ENCODE assay signal across 9 mouse cellular contexts in the genomic region with DNA sequence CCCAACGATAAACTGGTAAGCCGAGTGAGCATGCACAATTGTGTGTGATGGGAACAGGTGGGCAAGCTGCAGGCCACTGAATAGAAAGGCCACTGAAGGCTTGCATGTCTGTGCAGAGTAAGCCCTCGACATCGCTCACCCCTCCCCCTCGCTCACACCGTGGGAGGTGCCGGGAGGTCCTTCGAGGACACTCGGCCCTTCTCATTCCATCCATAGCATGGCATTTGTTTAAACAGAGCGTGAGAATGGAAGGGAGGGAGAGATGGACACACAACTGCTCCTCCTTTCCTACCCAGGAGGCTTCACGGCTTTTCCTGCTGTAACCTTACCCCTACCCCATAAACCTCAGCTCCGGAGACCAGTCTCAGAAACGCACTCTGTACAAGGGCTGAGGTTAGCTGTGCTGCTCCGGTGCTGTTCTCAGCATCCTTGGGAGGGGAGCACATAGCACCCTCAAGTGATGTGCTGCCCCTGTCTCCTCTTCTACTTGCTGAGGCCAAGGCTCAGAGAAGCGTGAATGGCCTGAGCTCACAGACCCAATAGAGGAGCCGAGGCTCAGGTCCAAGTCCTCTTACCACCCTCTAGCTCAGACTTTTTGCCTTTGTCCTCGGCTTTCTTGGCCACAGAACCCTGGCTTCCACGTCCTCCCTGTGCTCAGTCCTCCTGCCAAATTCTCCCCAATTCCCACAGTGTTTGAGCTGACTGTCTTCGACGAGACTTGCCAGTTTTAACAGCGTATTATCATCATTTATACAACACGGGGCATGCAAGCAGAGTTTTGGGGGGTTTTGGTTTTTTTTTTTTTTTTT. TPM values are rescaled to one million over a fixed set of nuclear protein-coding genes. Genes with fewer than 3 reads are reported as not detected.
DNase-seq lines count a peak whose midpoint lies in the region; ATAC-seq and TF ChIP-seq lines count a peak whose summit lies in the region.
"Had no signal": no experiment of that assay in that cellular context is flagged by ENCODE, and none has a peak within 500 bp of the region (broad histone marks: within the 10 kb centered on the region; RNA-seq: fewer than 3 reads in every experiment).

No protein-coding gene starts in this region.

- peaks cover 10% of the 10 kb centered on the region for H3K4me1 ChIP-seq in kidney, embryonic 15.5 days

- peak overlapping the region; percentile 43 for H3K4me2 ChIP-seq in kidney, embryonic 15.5 days
- H3K4me2 ChIP-seq in myocyte (ENCODE audit: low read depth) = no peak overlapping the region

- H3K27ac ChIP-seq in kidney, embryonic 15.5 days = 0 out of 2 replicates have a peak overlapping the region, but pooled peaks have one; percentile 11

- ATAC-seq in kidney, embryonic 15.5 days (replicated peaks; ENCODE audit: low FRiP score) = peak; percentile 84

- no peaks in the 10 kb centered on the region for H3K9me3 ChIP-seq in kidney, embryonic 15.5 days (replicated peaks)

- 41% methylated on average over 22 of the region's 22 CpGs for WGBS in kidney, embryonic 15.5 days

- no peaks in the 10 kb centered on the region for H3K27me3 ChIP-seq in kidney, embryonic 15.5 days
- no peaks in the 10 kb centered on the region for H3K27me3 ChIP-seq in myocyte (ENCODE audit: control insufficient read depth, insufficient read depth, insufficient read length)

- peak overlapping the region; percentile 19 for H3K4me3 ChIP-seq in kidney, embryonic 15.5 days (replicated peaks)
- H3K4me3 ChIP-seq in myocyte = no peak overlapping the region
- H3K4me3 ChIP-seq: erythroblast, embryonic 14.5 days had no signal

- 0 out of 2 replicates have a peak overlapping the region, but pooled peaks have one; percentile 5 for H3K9ac ChIP-seq in kidney, embryonic 15.5 days

- H3K36me3 ChIP-seq in kidney, embryonic 15.5 days = no peaks in the 10 kb centered on the region
- H3K36me3 ChIP-seq in myocyte (ENCODE audit: control insufficient read depth, insufficient read depth) = no peaks in the 10 kb centered on the region

- no peak for DNase-seq in kidney, adult 9 months
- DNase-seq in cerebellum, adult 11 months = peak; percentile 26
- DNase-seq in embryo, embryonic 9.5 days (ENCODE audit: extremely low spot score) = peak; percentile 14
- DNase-seq in layer of hippocampus, adult 8-10 months (ENCODE audit: low spot score in 2 of 2) = peak; percentile 47 to 61
- DNase-seq in urinary bladder, postnatal 10 days (ENCODE audit: low spot score) = no peak
- DNase-seq in urinary bladder, postnatal 4 days (ENCODE audit: low spot score in 2 of 2) = no peak

- H3K79me2 ChIP-seq in myocyte (ENCODE audit: control insufficient read depth, insufficient read depth) = no peaks in the 10 kb centered on the region

- no peak overlapping the region for H3ac ChIP-seq in myocyte (ENCODE audit: control insufficient read depth, insufficient read length)

- no peak for TF ChIP-seq POLR2A in myocyte (IDR thresholded peaks at IDR 0.05; ENCODE audit: insufficient read length, low read depth)

TF ChIP-seq in myocyte, 11 proteins besides CTCF, POLR2A, EP300 and RAD21:
- TF ChIP-seq POLR2AphosphoS2 (IDR thresholded peaks at IDR 0.05; ENCODE audit: insufficient read length, low read depth) = no peak
- peak in 2 of 3 experiments; percentile 39 to 65 for TF ChIP-seq MYOD1 (IDR thresholded peaks at IDR 0.05; ENCODE audit: control insufficient read depth in 1 of 3, insufficient read length in 2 of 3, low read depth in 2 of 3)
- TF ChIP-seq USF1 (IDR thresholded peaks at IDR 0.05; ENCODE audit: low read depth) = no peak
- no peak for TF ChIP-seq E2F4 (IDR thresholded peaks at IDR 0.05; ENCODE audit: insufficient read depth)

RNA-seq across cellular contexts. Expression of a gene that starts 33.8 kb away (rescaled TPM):
- 7.0 and 8.3 TPM in 2 replicates for polyA plus RNA-seq in kidney, embryonic 15.5 days (2015; fragmentation: Nextera tagmentation; extraction: Ambion mirVana)
- total RNA-seq in layer of hippocampus, adult 8-10 months (2022) = 100 to 1,000 TPM; 173 to 253 (median 207) TPM
- 2.1 TPM for polyA plus RNA-seq in myocyte (2012; fragmentation: generic; extraction: Trizol)

Comparison
In these comparisons a context has a peak if more than half of its experiments do, and no peak if none do; other contexts are left out.
1. DNase-seq: peak in cerebellum, adult 11 months (single experiment), embryo, embryonic 9.5 days (single experiment) and layer of hippocampus, adult 8-10 months (2 of 2); none in kidney, adult 9 months (single experiment), urinary bladder, postnatal 10 days (single experiment) and urinary bladder, postnatal 4 days (0 of 2).